Mouse (Mus musculus): ENCODE results near the gene Scand1. TPM values are rescaled to one million over a fixed set of nuclear protein-coding genes. Genes with fewer than 3 reads are reported as not detected.

Scand1 gene
- polyA plus RNA-seq, 1 experiment from 2014 or later, result 119 TPM

GRCm38 (mm10) chr2:156324116-156324588 lies 11.6 kb upstream of the Scand1 start:
- WGBS, result 34% methylated on average over 6 of the region's 6 CpGs
- peak overlapping the region; percentile 33 for H3K4me2 ChIP-seq (replicated peaks; ENCODE audit: low read depth, low read length)
- no peak overlapping the region for H3K4me3 ChIP-seq (ENCODE audit: low read depth, low read length)
- no peaks in the 10 kb centered on the region for H3K27me3 ChIP-seq (replicated peaks; ENCODE audit: insufficient read depth, low read length)
- ATAC-seq, result peak; percentile 88
- H3K9ac ChIP-seq (replicated peaks; ENCODE audit: low read depth), result no peak overlapping the region
- H3K4me1 ChIP-seq (ENCODE audit: insufficient read depth, low read depth, low read length), result no peaks in the 10 kb centered on the region
- H3K27ac ChIP-seq (ENCODE audit: low read length), result peak overlapping the region; percentile 73
- TF ChIP-seq CTCF (IDR thresholded peaks at IDR 0.05) (no peak), EP300 (IDR thresholded peaks at IDR 0.05) (peak; percentile 46; the same call in 1 of the 2 replicates)
- no peaks in the 10 kb centered on the region for H3K36me3 ChIP-seq (ENCODE audit: insufficient read depth, low read length)
- H3K9me3 ChIP-seq (ENCODE audit: low read length), result no peaks in the 10 kb centered on the region
- DNase-seq (ENCODE audit: low spot score), result peak; percentile 91

GRCm38 (mm10) chr2:156321538-156321937 lies 9.0 kb upstream of the Scand1 start:
- H3K27ac ChIP-seq (ENCODE audit: low read length), result no peak overlapping the region
- DNase-seq (ENCODE audit: low spot score) (no peak), ATAC-seq (no peak)
- H3K4me2 ChIP-seq (replicated peaks; ENCODE audit: low read depth, low read length), result no peak overlapping the region
- 82% methylated on average over 6 of the region's 6 CpGs for WGBS
- TF ChIP-seq CTCF (IDR thresholded peaks at IDR 0.05) (no peak), EP300 (IDR thresholded peaks at IDR 0.05) (no peak)
- H3K4me3 ChIP-seq (ENCODE audit: low read depth, low read length), result no peak overlapping the region
- H3K4me1 ChIP-seq (ENCODE audit: insufficient read depth, low read depth, low read length), result no peaks in the 10 kb centered on the region
- H3K36me3 ChIP-seq (ENCODE audit: insufficient read depth, low read length), result no peaks in the 10 kb centered on the region
- no peak overlapping the region for H3K9ac ChIP-seq (replicated peaks; ENCODE audit: low read depth)
- no peaks in the 10 kb centered on the region for H3K9me3 ChIP-seq (ENCODE audit: low read length)
- H3K27me3 ChIP-seq (replicated peaks; ENCODE audit: insufficient read depth, low read length), result no peaks in the 10 kb centered on the region

- Histone ChIP-seq H3K27ac (ENCODE audit: low read length) (no peak overlapping the region), H3K9ac (replicated peaks; ENCODE audit: low read depth) (no peak overlapping the region), H3K4me1 (ENCODE audit: insufficient read depth, low read depth, low read length) (no peaks in the 10 kb centered on the region), H3K4me2 (replicated peaks; ENCODE audit: low read depth, low read length) (no peak overlapping the region), H3K27me3 (replicated peaks; ENCODE audit: insufficient read depth, low read length) (no peaks in the 10 kb centered on the region), H3K36me3 (ENCODE audit: insufficient read depth, low read length) (no peaks in the 10 kb centered on the region), H3K4me3 (ENCODE audit: low read depth, low read length) (no peak overlapping the region), H3K9me3 (ENCODE audit: low read length) (no peaks in the 10 kb centered on the region)
- no peak for ATAC-seq
- no peak for DNase-seq (ENCODE audit: low spot score)
- TF ChIP-seq EP300 (IDR thresholded peaks at IDR 0.05), result no peak
- TF ChIP-seq CTCF (IDR thresholded peaks at IDR 0.05), result no peak
Measured at GRCm38 (mm10) chr2:156318491-156318890, 6.0 kb upstream of the Scand1 start.

GRCm38 (mm10) chr2:156314811-156315210 lies 2.3 kb upstream of the Scand1 start:
- Histone ChIP-seq H3K4me2 (replicated peaks; ENCODE audit: low read depth, low read length) (no peak overlapping the region), H3K4me1 (ENCODE audit: insufficient read depth, low read depth, low read length) (0 out of 2 replicates have a peak, but pooled peaks cover 3% of the 10 kb centered on the region), H3K9ac (replicated peaks; ENCODE audit: low read depth) (no peak overlapping the region), H3K27me3 (replicated peaks; ENCODE audit: insufficient read depth, low read length) (no peaks in the 10 kb centered on the region), H3K27ac (ENCODE audit: low read length) (no peak overlapping the region), H3K4me3 (ENCODE audit: low read depth, low read length) (no peak overlapping the region), H3K9me3 (ENCODE audit: low read length) (no peaks in the 10 kb centered on the region), H3K36me3 (ENCODE audit: insufficient read depth, low read length) (no peaks in the 10 kb centered on the region)
- ATAC-seq, result no peak
- WGBS, result 97% methylated on average over 6 of the region's 6 CpGs
- TF ChIP-seq EP300 (IDR thresholded peaks at IDR 0.05) (no peak), CTCF (IDR thresholded peaks at IDR 0.05) (0 out of 2 replicates have a peak, but pooled peaks have one; percentile 6)
- no peak for DNase-seq (ENCODE audit: low spot score)

- no peak for DNase-seq (ENCODE audit: low spot score)
- TF ChIP-seq CTCF (IDR thresholded peaks at IDR 0.05) (peak; percentile 35), EP300 (IDR thresholded peaks at IDR 0.05) (no peak)
- Histone ChIP-seq H3K9ac (replicated peaks; ENCODE audit: low read depth) (no peak overlapping the region), H3K4me1 (ENCODE audit: insufficient read depth, low read depth, low read length) (0 out of 2 replicates have a peak, but pooled peaks cover 3% of the 10 kb centered on the region), H3K27ac (ENCODE audit: low read length) (no peak overlapping the region), H3K27me3 (replicated peaks; ENCODE audit: insufficient read depth, low read length) (no peaks in the 10 kb centered on the region), H3K9me3 (ENCODE audit: low read length) (no peaks in the 10 kb centered on the region), H3K4me3 (ENCODE audit: low read depth, low read length) (peak overlapping the region; percentile 91), H3K4me2 (replicated peaks; ENCODE audit: low read depth, low read length) (peak overlapping the region; percentile 76), H3K36me3 (ENCODE audit: insufficient read depth, low read length) (no peaks in the 10 kb centered on the region)
- 44% methylated on average over 3 of the region's 3 CpGs for WGBS
- no peak for ATAC-seq
Measured at GRCm38 (mm10) chr2:156313153-156313552, 649 bp upstream of the Scand1 start.

- Histone ChIP-seq H3K9me3 (ENCODE audit: low read length) (no peaks in the 10 kb centered on the region), H3K9ac (replicated peaks; ENCODE audit: low read depth) (peak overlapping the region; percentile 87), H3K27ac (ENCODE audit: low read length) (peak overlapping the region; percentile 99), H3K4me3 (ENCODE audit: low read depth, low read length) (peak overlapping the region; percentile 91), H3K4me2 (replicated peaks; ENCODE audit: low read depth, low read length) (peak overlapping the region; percentile 76), H3K36me3 (ENCODE audit: insufficient read depth, low read length) (no peaks in the 10 kb centered on the region), H3K27me3 (replicated peaks; ENCODE audit: insufficient read depth, low read length) (no peaks in the 10 kb centered on the region), H3K4me1 (ENCODE audit: insufficient read depth, low read depth, low read length) (0 out of 2 replicates have a peak, but pooled peaks cover 3% of the 10 kb centered on the region)
- ATAC-seq (peak; percentile 83), DNase-seq (ENCODE audit: low spot score) (peak; percentile 77)
- WGBS, result under 1% methylated on average over 45 of the region's 53 CpGs
- TF ChIP-seq EP300 (IDR thresholded peaks at IDR 0.05) (no peak), CTCF (IDR thresholded peaks at IDR 0.05) (no peak)
Measured at GRCm38 (mm10) chr2:156311841-156312291, 638 bp downstream of the Scand1 start.

Data from lung, postnatal 0 days (tissue).